Mouse (Mus musculus) gastrocnemius, adult 18-20 months (tissue): ENCODE data around the gene Rad51ap1. TPM values are rescaled to one million over a fixed set of nuclear protein-coding genes. Genes with fewer than 3 reads are reported as not detected.

Experiments used
- DNase-seq: peaks from one replicate; pipeline ENCODE4 v3.0.0; 2021; ENCODE audit warnings: low spot score
- long read RNA-seq, 2 experiments: library from polyadenylated mRNA; stranded (forward); transcript quantifications; one replicate each; pipeline ENCODE4 v2.0.0; 2021
- total RNA-seq, 2 experiments: library from RNA; stranded (reverse); gene quantifications; 2 replicates each; pipeline ENCODE4 v1.2.3; 2021

The Rad51ap1 gene
- total RNA-seq = under 1 TPM in 1 of 2 experiments, not detected in 1; 0.11 TPM
- long read RNA-seq, experiment 1 = 0 reads
- long read RNA-seq, experiment 2, partial matches to known transcripts = 0 of 1 reads
- long read RNA-seq, experiment 2, other reads (novel, unspliced or antisense) = 0 of 1 reads

GRCm38 (mm10) chr6:126939487-126940171 is at the start of gene Rad51ap1, which contains the start of gene D6Wsu163e:
Gene Rad51ap1, minus strand, starts transcription at chr6:126939587.
Gene D6Wsu163e, plus strand, starts transcription at chr6:126939962.
- DNase-seq = peak; percentile 94

- no peak for DNase-seq
Measured at GRCm38 (mm10) chr6:126981539-126982234, 42.3 kb upstream of the Rad51ap1 start.

- peak; percentile 17 for DNase-seq
Measured at GRCm38 (mm10) chr6:126966241-126967026, 27.0 kb upstream of the Rad51ap1 start.

- DNase-seq = peak; percentile 21
Measured at GRCm38 (mm10) chr6:126963426-126963825, 24.0 kb upstream of the Rad51ap1 start.

- no peak for DNase-seq
Measured at GRCm38 (mm10) chr6:126962709-126963108, 23.3 kb upstream of the Rad51ap1 start.

- DNase-seq = peak; percentile 22
Measured at GRCm38 (mm10) chr6:126961371-126962018, 22.1 kb upstream of the Rad51ap1 start.

- peak; percentile 75 for DNase-seq
Measured at GRCm38 (mm10) chr6:126955734-126956133, 16.3 kb upstream of the Rad51ap1 start.

- no peak for DNase-seq
Measured at GRCm38 (mm10) chr6:126948336-126948735, 8.9 kb upstream of the Rad51ap1 start.

GRCm38 (mm10) chr6:126940451-126940850 is 1.1 kb upstream of the Rad51ap1 start:
- no peak for DNase-seq

- DNase-seq = no peak
Measured at GRCm38 (mm10) chr6:126938853-126939486, 417 bp downstream of the Rad51ap1 start.

- DNase-seq = no peak
Measured at GRCm38 (mm10) chr6:126938047-126938446, 1.3 kb downstream of the Rad51ap1 start.

GRCm38 (mm10) chr6:126932896-126933295 is 6.5 kb downstream of the Rad51ap1 start:
- DNase-seq = no peak

GRCm38 (mm10) chr6:126921111-126921881 is 18.1 kb downstream of the Rad51ap1 start, which contains the start of gene Dyrk4:
Gene Dyrk4, minus strand, starts transcription at chr6:126921839.
- no peak for DNase-seq

- no peak for DNase-seq
Measured at GRCm38 (mm10) chr6:126914928-126915327, 24.5 kb downstream of the Rad51ap1 start.

- DNase-seq = no peak
Measured at GRCm38 (mm10) chr6:126910727-126911126, 28.7 kb downstream of the Rad51ap1 start.

- no peak for DNase-seq
Measured at GRCm38 (mm10) chr6:126907876-126908275, 31.5 kb downstream of the Rad51ap1 start.

- DNase-seq = no peak
Measured at GRCm38 (mm10) chr6:126907378-126907777, 32.0 kb downstream of the Rad51ap1 start.

- DNase-seq = no peak
Measured at GRCm38 (mm10) chr6:126877118-126877517, 62.3 kb downstream of the Rad51ap1 start.
